12 mouse cellular contexts compared by ENCODE assay signal in the genomic region with DNA sequence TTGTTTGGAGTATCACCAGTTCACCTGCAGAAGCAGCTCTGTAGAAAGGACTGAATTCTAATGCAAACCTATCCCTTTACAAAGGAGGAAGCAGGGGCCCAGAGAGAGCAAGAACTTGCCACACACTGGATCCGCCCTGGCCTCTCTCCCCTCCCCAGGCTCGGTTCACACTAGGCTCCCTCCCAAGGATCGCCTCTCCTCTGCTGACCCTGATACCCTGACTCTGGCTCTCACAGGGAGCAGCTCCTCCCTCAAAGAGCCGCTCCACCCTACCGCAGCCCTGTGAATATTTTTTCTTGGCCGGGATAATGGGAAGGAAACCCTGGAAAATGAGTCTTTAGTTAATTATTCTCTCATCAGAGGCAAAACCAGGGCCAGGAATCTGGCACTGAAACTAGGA. TPM values are rescaled to one million over a fixed set of nuclear protein-coding genes. Genes with fewer than 3 reads are reported as not detected.
A peak's percentile ranks its signal among the peaks of the same experiment; 100 is the strongest.
DNase-seq lines count a peak whose midpoint lies in the region; ATAC-seq lines count a peak whose summit lies in the region.
"Had no signal": no experiment of that assay in that cellular context is flagged by ENCODE, and none has a peak within 500 bp of the region (broad histone marks: within the 10 kb centered on the region; RNA-seq: fewer than 3 reads in every experiment).

No protein-coding gene starts in this region.

- H3K9ac ChIP-seq in liver, embryonic 15.5 days = no peak overlapping the region
- H3K9ac ChIP-seq in liver, embryonic 11.5 days (ENCODE audit: low read depth, low read length) = no peak overlapping the region
- H3K9ac ChIP-seq in intestine, embryonic 14.5 days (ENCODE audit: low read length) = no peak overlapping the region
- H3K9ac ChIP-seq in stomach, embryonic 16.5 days (ENCODE audit: low read length) = no peak overlapping the region
- H3K9ac ChIP-seq: embryonic facial prominence, embryonic 13.5 days had no signal

- peak overlapping the region; percentile 64; the same call in 1 of the 2 replicates for H3K27ac ChIP-seq in liver, embryonic 15.5 days (replicated peaks)
- no peak overlapping the region for H3K27ac ChIP-seq in liver, embryonic 11.5 days (ENCODE audit: low read depth, low read length)
- peak overlapping the region; percentile 51; the same call in 1 of the 2 replicates for H3K27ac ChIP-seq in intestine, embryonic 14.5 days (ENCODE audit: low read depth)
- peak overlapping the region; percentile 75 for H3K27ac ChIP-seq in stomach, embryonic 16.5 days (ENCODE audit: low read length)
- H3K27ac ChIP-seq: embryonic facial prominence, embryonic 13.5 days had no signal

- ATAC-seq in liver, embryonic 15.5 days (ENCODE audit: insufficient read depth) = no peak
- ATAC-seq in liver, embryonic 11.5 days (replicated peaks; ENCODE audit: low FRiP score) = no peak
- no peak; the same call in 1 of the 2 replicates for ATAC-seq in intestine, embryonic 14.5 days (replicated peaks; ENCODE audit: low FRiP score, low TSS enrichment, low read depth)
- peak; percentile 48; the same call in 1 of the 2 replicates for ATAC-seq in stomach, embryonic 16.5 days (ENCODE audit: insufficient read depth, low FRiP score)
- no peak for ATAC-seq in CD4-positive, CD25-positive, alpha-beta regulatory T cell, adult 4 months

- WGBS in liver, embryonic 15.5 days (ENCODE audit: insufficient replicate concordance) = 12% methylated on average over 6 of the region's 6 CpGs
- WGBS in liver, embryonic 11.5 days = 15% methylated on average over 6 of the region's 6 CpGs
- 23% methylated on average over 6 of the region's 6 CpGs for WGBS in intestine, embryonic 14.5 days
- WGBS in stomach, embryonic 16.5 days = 25% methylated on average over 6 of the region's 6 CpGs

- peaks cover 67% of the 10 kb centered on the region for H3K27me3 ChIP-seq in liver, embryonic 15.5 days
- peaks cover 39% of the 10 kb centered on the region for H3K27me3 ChIP-seq in liver, embryonic 11.5 days (replicated peaks; ENCODE audit: control insufficient read depth, insufficient read depth, low read length)
- H3K27me3 ChIP-seq in intestine, embryonic 14.5 days (replicated peaks; ENCODE audit: control insufficient read depth, insufficient read depth, low read length) = peaks cover 13% of the 10 kb centered on the region
- no peaks in the 10 kb centered on the region for H3K27me3 ChIP-seq in stomach, embryonic 16.5 days (ENCODE audit: control insufficient read depth, insufficient read depth, low read length)

- no peak for DNase-seq in liver, embryonic 11.5 days (ENCODE audit: low spot score)
- no peak for DNase-seq in intestine, embryonic 14.5 days (ENCODE audit: low spot score)
- DNase-seq in kidney, postnatal 36 days = peak; percentile 71 to 83
- DNase-seq in layer of hippocampus, adult 9-10 months (ENCODE audit: low spot score) = no peak
- no peak for DNase-seq in cerebellum, adult 9-10 months
- DNase-seq: cerebellum, adult 18-20 months; gastrocnemius, postnatal 36 days; right cerebral cortex, postnatal 25 days had no signal

- peak overlapping the region; percentile 3; the same call in 1 of the 2 replicates for H3K4me2 ChIP-seq in liver, embryonic 15.5 days
- H3K4me2 ChIP-seq in liver, embryonic 11.5 days = no peak overlapping the region
- peak overlapping the region; percentile 96; the same call in 1 of the 2 replicates for H3K4me2 ChIP-seq in intestine, embryonic 14.5 days (ENCODE audit: low read length)
- H3K4me2 ChIP-seq in stomach, embryonic 16.5 days (ENCODE audit: low read depth, low read length) = 0 out of 2 replicates have a peak overlapping the region, but pooled peaks have one; percentile 91
- H3K4me2 ChIP-seq: embryonic facial prominence, embryonic 13.5 days had no signal

- H3K9me3 ChIP-seq in liver, embryonic 15.5 days (replicated peaks) = no peaks in the 10 kb centered on the region
- no peaks in the 10 kb centered on the region for H3K9me3 ChIP-seq in liver, embryonic 11.5 days (ENCODE audit: control insufficient read depth, low read length)
- no peaks in the 10 kb centered on the region for H3K9me3 ChIP-seq in intestine, embryonic 14.5 days (ENCODE audit: control insufficient read depth, low read length)
- H3K9me3 ChIP-seq in stomach, embryonic 16.5 days (replicated peaks; ENCODE audit: control insufficient read depth, low read length) = no peaks in the 10 kb centered on the region
- H3K9me3 ChIP-seq: embryonic facial prominence, embryonic 13.5 days had no signal

- H3K4me1 ChIP-seq in liver, embryonic 15.5 days (replicated peaks) = peaks cover 26% of the 10 kb centered on the region
- H3K4me1 ChIP-seq in liver, embryonic 11.5 days (replicated peaks; ENCODE audit: control insufficient read depth, insufficient read depth, low read length) = peaks cover 13% of the 10 kb centered on the region
- peaks cover 12% of the 10 kb centered on the region for H3K4me1 ChIP-seq in intestine, embryonic 14.5 days (replicated peaks; ENCODE audit: control insufficient read depth, insufficient read depth, low read length)
- H3K4me1 ChIP-seq in stomach, embryonic 16.5 days (ENCODE audit: control insufficient read depth, insufficient read depth, low read length) = peaks cover 36% of the 10 kb centered on the region

- no peak overlapping the region for H3K4me3 ChIP-seq in liver, embryonic 15.5 days (replicated peaks)
- H3K4me3 ChIP-seq in liver, embryonic 11.5 days (ENCODE audit: low read depth, low read length) = no peak overlapping the region
- H3K4me3 ChIP-seq in intestine, embryonic 14.5 days (ENCODE audit: low read depth, low read length) = no peak overlapping the region
- no peak overlapping the region for H3K4me3 ChIP-seq in stomach, embryonic 16.5 days (replicated peaks; ENCODE audit: low read length)
- H3K4me3 ChIP-seq: embryonic facial prominence, embryonic 13.5 days had no signal

- H3K36me3 ChIP-seq in liver, embryonic 15.5 days (replicated peaks) = no peaks in the 10 kb centered on the region
- no peaks in the 10 kb centered on the region for H3K36me3 ChIP-seq in liver, embryonic 11.5 days (ENCODE audit: control insufficient read depth, insufficient read depth, low read length)
- no peaks in the 10 kb centered on the region for H3K36me3 ChIP-seq in intestine, embryonic 14.5 days (ENCODE audit: control insufficient read depth, insufficient read depth, low read length)
- H3K36me3 ChIP-seq in stomach, embryonic 16.5 days (ENCODE audit: control insufficient read depth, insufficient read depth, low read length) = no peaks in the 10 kb centered on the region
- H3K36me3 ChIP-seq: embryonic facial prominence, embryonic 13.5 days had no signal

RNA-seq across cellular contexts. Expression of gene Card10, which starts 1.5 kb away (rescaled TPM):
- polyA plus RNA-seq in liver, embryonic 15.5 days (2015; fragmentation: Nextera tagmentation; extraction: Ambion mirVana) = 1.8 and 2.5 TPM in 2 replicates
- 2.3 and 2.7 TPM in 2 replicates for polyA plus RNA-seq in liver, embryonic 11.5 days (2014; fragmentation: Nextera tagmentation; extraction: Ambion mirVana)
- polyA plus RNA-seq in intestine, embryonic 14.5 days (2014; fragmentation: Nextera tagmentation; extraction: Ambion mirVana) = 7.3 and 8.6 TPM in 2 replicates
- polyA plus RNA-seq in stomach, embryonic 16.5 days (2015; fragmentation: Nextera tagmentation; extraction: Ambion mirVana) = 4.0 and 4.4 TPM in 2 replicates
- polyA plus RNA-seq in CD4-positive, CD25-positive, alpha-beta regulatory T cell, adult 4 months (2017; shearing (Covaris generic)) = not detected

RNA-seq across cellular contexts. Expression of gene Mfng, which starts 31.1 kb away (rescaled TPM):
- 4.6 and 5.2 TPM in 2 replicates for polyA plus RNA-seq in liver, embryonic 15.5 days (2015; fragmentation: Nextera tagmentation; extraction: Ambion mirVana)
- 12.4 and 19.2 TPM in 2 replicates for polyA plus RNA-seq in liver, embryonic 11.5 days (2014; fragmentation: Nextera tagmentation; extraction: Ambion mirVana)
- polyA plus RNA-seq in intestine, embryonic 14.5 days (2014; fragmentation: Nextera tagmentation; extraction: Ambion mirVana) = 18.4 and 19.1 TPM in 2 replicates
- 18.5 and 18.7 TPM in 2 replicates for polyA plus RNA-seq in stomach, embryonic 16.5 days (2015; fragmentation: Nextera tagmentation; extraction: Ambion mirVana)
- 100 to 1,000 TPM in 1 of 2 experiments, 10 to 100 TPM in 1; 61.3 to 136 TPM for polyA plus RNA-seq in CD4-positive, CD25-positive, alpha-beta regulatory T cell, adult 4 months (2017; shearing (Covaris generic))

RNA-seq across cellular contexts. Expression of gene Cdc42ep1, which starts 38.1 kb away (rescaled TPM):
- polyA plus RNA-seq in liver, embryonic 15.5 days (2015; fragmentation: Nextera tagmentation; extraction: Ambion mirVana) = 13.0 and 15.2 TPM in 2 replicates
- polyA plus RNA-seq in liver, embryonic 11.5 days (2014; fragmentation: Nextera tagmentation; extraction: Ambion mirVana) = 21.9 and 23.9 TPM in 2 replicates
- 44.9 and 45.7 TPM in 2 replicates for polyA plus RNA-seq in intestine, embryonic 14.5 days (2014; fragmentation: Nextera tagmentation; extraction: Ambion mirVana)
- 47.9 and 52.2 TPM in 2 replicates for polyA plus RNA-seq in stomach, embryonic 16.5 days (2015; fragmentation: Nextera tagmentation; extraction: Ambion mirVana)
- not detected for polyA plus RNA-seq in CD4-positive, CD25-positive, alpha-beta regulatory T cell, adult 4 months (2017; shearing (Covaris generic))

RNA-seq across cellular contexts. Expression of gene Lgals2, which starts 51.0 kb away (rescaled TPM):
- polyA plus RNA-seq in liver, embryonic 15.5 days (2015; fragmentation: Nextera tagmentation; extraction: Ambion mirVana) = 7.7 and 9.5 TPM in 2 replicates
- 6.9 and 11.4 TPM in 2 replicates for polyA plus RNA-seq in liver, embryonic 11.5 days (2014; fragmentation: Nextera tagmentation; extraction: Ambion mirVana)
- 776 and 848 TPM in 2 replicates for polyA plus RNA-seq in intestine, embryonic 14.5 days (2014; fragmentation: Nextera tagmentation; extraction: Ambion mirVana)
- polyA plus RNA-seq in stomach, embryonic 16.5 days (2015; fragmentation: Nextera tagmentation; extraction: Ambion mirVana) = 86.6 and 122 TPM in 2 replicates
- polyA plus RNA-seq in CD4-positive, CD25-positive, alpha-beta regulatory T cell, adult 4 months (2017; shearing (Covaris generic)) = not detected
- polyA plus RNA-seq: embryonic facial prominence, embryonic 13.5 days had no signal

Comparison
In these comparisons a context has a peak if more than half of its experiments do, and no peak if none do; other contexts are left out.
1. DNase-seq: peak in kidney, postnatal 36 days (2 of 2); none in liver, embryonic 11.5 days (single experiment), intestine, embryonic 14.5 days (single experiment), layer of hippocampus, adult 9-10 months (single experiment) and cerebellum, adult 9-10 months (single experiment).
2. RNA of gene Cdc42ep1, which starts 38.1 kb away (polyA plus RNA-seq): 47.9 to 52.2 TPM in stomach, embryonic 16.5 days, 44.9 to 45.7 TPM in intestine, embryonic 14.5 days, 21.9 to 23.9 TPM in liver, embryonic 11.5 days and 13.0 to 15.2 TPM in liver, embryonic 15.5 days; not detected in CD4-positive, CD25-positive, alpha-beta regulatory T cell, adult 4 months; every median in the first group is over 10 times any median in the second.